Mouse (Mus musculus) spleen, postnatal 10 days (tissue): ENCODE results near the gene Wbp11.
A peak's percentile ranks its signal among the peaks of the same experiment; 100 is the strongest.

Source experiments
- DNase-seq, 2 experiments: peaks; one replicate each; pipeline ENCODE4 v3.0.0; 2021 to 2022; ENCODE audit warnings: low spot score in 2 of 2

Gene Wbp11

DNA sequence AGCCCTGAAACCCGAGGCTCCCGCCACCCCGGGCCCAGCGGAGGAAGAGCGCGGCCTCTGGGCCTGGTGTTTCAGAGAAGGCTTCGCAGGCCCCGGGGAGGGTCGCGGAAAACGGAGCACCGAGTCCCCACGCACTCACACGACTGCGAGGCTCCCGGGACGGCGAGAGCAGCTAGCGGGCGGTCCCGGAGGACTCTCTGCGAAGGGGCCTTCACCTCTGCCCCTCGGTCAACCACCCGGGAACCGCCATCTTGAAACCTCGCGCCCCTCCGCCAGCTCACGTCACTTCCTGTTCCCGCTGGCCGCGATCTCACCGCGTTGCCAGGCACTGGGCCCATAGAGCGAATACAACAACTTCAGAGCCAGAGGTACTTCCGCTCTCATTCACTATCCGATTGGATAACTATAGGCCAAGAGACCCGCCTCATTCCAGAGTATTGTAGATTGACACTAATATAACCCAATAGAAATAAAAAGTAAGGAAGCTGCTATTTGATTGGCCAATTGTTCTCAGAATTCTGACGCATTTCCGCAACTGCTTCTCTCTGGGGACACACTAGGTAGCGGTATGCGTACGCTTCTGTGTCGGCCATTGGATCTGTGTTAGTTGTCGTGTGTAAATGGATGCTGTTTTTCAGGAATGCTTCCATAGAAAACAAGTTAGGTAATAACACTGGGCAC is at the start of gene Wbp11:
TSS of gene Wbp11 (minus strand) at position 353 of the 681 bp plus-strand sequence.
- DNase-seq = peak; percentile 88 to 95

DNA sequence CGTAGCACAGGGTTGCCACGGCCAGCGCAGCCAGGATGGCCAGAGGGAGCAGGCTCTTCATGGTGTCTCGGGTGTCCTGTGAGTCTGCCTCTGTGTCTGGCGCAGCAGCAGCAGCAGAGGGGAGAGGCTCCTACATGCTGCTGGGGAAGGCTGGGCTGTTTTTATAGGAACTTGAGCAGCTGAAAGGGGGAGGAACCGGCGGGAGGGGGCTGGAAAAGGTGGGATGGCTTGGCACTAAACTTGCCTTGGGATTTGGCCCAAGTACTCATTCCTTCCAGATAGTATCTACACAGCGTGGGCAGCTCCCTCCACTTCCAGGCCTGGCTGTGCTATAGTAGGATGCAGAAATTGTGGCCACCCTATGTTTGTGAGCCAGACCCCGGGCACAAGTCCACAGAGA is 47.6 kb upstream of the Wbp11 start, which contains the start of gene Mgp:
TSS of gene Mgp (minus strand) at position 154 of the 400 bp plus-strand sequence.
- DNase-seq = no peak

- DNase-seq = no peak
Observed at GRCm38 (mm10) chr6:136874599-136874998, 46.6 kb upstream of the Wbp11 start.

- no peak for DNase-seq
Observed at GRCm38 (mm10) chr6:136868921-136869320, 40.9 kb upstream of the Wbp11 start.

GRCm38 (mm10) chr6:136866150-136866549 is 38.1 kb upstream of the Wbp11 start:
- no peak for DNase-seq

GRCm38 (mm10) chr6:136865360-136865759 is 37.3 kb upstream of the Wbp11 start:
- DNase-seq = no peak

DNA sequence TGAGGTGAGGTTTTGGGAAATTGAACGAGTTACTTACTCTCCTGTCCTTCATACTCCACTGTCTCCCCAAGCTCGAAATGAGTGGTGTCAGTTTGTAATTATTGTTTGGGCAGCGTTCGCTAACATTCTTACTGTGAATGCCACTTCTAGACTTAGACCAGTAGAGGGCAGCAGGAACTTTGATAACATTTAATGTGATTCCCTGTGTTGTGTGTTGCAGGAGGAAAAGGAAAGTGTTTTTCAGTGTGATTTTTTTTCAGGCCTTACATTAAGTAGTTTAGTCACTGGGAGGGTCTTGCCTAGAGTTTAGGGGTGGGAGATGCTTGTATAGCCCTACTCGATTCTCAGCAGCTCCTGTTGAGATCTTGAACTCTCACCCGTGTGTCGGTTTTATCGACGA is 33.0 kb upstream of the Wbp11 start:
- no peak for DNase-seq

DNA sequence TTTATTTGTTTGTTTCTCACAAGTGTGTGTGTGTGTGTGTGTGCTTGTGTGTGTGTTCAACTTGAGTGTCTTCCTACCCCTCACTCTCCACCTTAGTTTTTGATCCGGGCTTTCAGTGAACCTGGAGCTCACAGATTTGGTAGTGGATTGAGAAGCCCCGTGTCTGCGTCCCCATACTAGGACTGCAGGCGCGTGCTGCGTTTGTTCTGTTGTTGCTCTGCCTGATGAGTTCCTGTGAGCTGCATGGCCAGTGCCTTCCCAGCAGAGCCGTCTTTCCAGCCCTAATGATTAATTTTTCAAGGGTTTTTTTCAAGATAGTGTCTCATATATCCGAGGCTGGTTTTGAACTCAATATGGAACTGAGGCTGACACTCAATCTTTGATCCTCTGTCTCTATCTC is 30.4 kb upstream of the Wbp11 start:
- DNase-seq = peak; percentile 43 to 44

- DNase-seq = no peak
Observed at GRCm38 (mm10) chr6:136857873-136858260, 29.8 kb upstream of the Wbp11 start.

DNA sequence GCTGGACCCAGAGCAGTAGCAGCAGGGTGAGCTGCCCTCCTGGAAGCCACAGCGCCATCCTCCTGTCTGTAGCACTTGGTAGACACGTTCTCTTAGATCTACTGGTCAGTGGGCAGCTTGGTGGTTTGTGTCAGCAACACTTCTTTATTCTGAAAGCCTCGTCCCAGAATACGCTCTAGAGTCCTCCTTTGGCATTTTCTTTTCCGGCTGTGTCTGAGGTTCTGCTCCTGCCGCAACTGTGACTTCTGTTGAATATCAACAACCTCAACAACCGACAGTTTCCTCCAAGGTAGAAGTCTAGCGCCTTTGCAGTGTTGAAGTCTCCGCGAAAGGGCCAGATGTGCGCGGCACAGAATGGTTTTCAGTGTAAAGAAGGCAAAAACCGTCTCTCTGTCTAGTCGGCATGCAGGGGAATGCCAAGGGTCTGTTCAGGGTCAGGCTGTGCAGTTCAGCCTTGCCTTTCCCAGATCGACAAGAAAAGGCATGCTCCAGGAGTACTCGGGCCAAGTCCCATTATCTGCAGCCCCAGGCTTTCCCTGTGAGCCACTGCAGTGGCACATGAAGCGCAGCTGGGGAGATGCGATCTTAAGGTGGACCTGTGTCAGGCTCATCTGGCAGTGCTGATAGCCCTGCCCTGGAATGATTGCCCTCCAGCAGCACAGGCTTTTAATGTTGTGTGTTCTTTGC is 29.3 kb upstream of the Wbp11 start, which contains the start of gene Art4:
TSS of gene Art4 (minus strand) at position 548 of the 687 bp plus-strand sequence.
- peak; percentile 80 to 87 for DNase-seq

DNA sequence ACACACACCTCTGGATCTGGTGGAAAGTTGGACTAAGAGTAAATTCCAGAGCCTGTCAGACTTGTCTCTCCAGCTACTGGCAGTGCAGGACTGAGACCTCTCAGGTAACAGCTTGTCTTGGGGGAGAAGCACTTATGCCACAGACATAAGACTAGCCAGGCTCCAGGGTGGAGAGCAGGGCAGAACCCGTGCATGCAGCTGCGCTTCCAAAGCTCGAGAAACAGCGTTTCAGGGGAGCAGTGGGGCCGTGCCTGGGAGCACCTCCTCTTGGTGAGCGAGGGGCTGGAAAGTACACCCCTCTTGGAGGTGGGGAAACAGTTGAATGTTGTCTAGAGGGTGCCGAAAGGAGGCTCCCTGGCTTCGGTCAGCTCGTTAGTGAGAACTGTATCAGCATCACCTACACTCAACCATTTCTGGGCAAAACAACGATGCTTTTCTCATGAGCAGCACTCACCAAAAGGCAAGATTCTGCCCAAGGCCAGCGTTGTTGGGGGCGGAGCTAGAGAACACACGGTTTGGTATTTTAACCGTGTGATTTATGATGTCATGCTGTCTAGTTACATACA is 28.1 kb upstream of the Wbp11 start:
- peak; percentile 44 to 73 for DNase-seq

GRCm38 (mm10) chr6:136855183-136855582 is 27.1 kb upstream of the Wbp11 start:
- no peak for DNase-seq

GRCm38 (mm10) chr6:136854361-136854781 is 26.3 kb upstream of the Wbp11 start:
- peak in 1 of 2 experiments; percentile 31 for DNase-seq

GRCm38 (mm10) chr6:136852762-136853161 is 24.7 kb upstream of the Wbp11 start:
- no peak for DNase-seq

GRCm38 (mm10) chr6:136852348-136852747 is 24.3 kb upstream of the Wbp11 start:
- no peak for DNase-seq

- DNase-seq = no peak
Observed at GRCm38 (mm10) chr6:136850267-136850666, 22.2 kb upstream of the Wbp11 start.

GRCm38 (mm10) chr6:136848971-136849370 is 20.9 kb upstream of the Wbp11 start:
- no peak for DNase-seq

DNA sequence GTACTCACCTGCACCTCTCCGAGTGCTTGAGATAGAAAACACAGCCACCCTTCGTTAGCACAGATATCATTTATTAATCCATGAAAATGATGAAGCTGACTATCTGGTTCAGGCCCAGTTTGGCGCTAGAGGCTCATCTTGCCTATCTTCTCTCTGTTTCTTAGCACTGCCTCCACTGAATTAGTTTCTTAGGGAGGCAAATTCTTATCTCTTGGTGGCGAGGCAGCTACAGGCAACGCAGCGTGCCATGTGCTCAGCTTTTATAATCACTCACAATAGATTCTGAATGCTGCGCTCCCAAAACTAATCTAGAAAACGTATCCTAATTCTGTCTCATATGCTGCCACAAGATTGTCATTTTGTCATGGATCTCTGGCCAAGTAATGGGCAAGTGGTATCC is 20.4 kb upstream of the Wbp11 start:
- no peak for DNase-seq

DNA sequence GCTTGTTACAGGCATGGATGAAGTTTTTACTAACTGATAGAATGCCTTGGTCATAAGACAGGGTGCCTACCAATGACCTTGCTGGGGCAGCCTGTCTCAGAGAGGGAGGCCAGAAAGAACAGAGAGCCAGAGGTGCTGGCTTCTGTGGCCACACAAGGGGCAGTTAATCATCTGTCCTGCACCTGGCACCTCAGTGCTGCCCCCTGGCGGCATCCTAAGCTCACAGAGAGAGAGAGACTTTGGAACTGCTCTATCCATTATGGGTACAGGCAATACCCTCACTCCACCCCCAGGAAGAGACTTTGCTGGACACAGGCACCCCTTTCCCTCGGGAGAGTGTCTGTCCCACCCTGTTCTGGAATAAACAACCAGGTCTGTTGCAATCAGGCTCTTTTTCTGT is 19.8 kb upstream of the Wbp11 start:
- DNase-seq = peak; percentile 81 to 91

- DNase-seq = no peak
Observed at GRCm38 (mm10) chr6:136847267-136847666, 19.2 kb upstream of the Wbp11 start.

GRCm38 (mm10) chr6:136845706-136846480 is 17.9 kb upstream of the Wbp11 start:
- no peak for DNase-seq

- no peak for DNase-seq
Observed at GRCm38 (mm10) chr6:136844903-136845302, 16.9 kb upstream of the Wbp11 start.
